Mouse (Mus musculus) spleen, postnatal 4 days (tissue): ENCODE results near the gene Atp6v0a4.

Source experiments
- DNase-seq, 2 experiments: peaks; one replicate each; pipeline ENCODE4 v3.0.0; 2022; ENCODE audit warnings: low spot score in 2 of 2

Gene Atp6v0a4

DNA sequence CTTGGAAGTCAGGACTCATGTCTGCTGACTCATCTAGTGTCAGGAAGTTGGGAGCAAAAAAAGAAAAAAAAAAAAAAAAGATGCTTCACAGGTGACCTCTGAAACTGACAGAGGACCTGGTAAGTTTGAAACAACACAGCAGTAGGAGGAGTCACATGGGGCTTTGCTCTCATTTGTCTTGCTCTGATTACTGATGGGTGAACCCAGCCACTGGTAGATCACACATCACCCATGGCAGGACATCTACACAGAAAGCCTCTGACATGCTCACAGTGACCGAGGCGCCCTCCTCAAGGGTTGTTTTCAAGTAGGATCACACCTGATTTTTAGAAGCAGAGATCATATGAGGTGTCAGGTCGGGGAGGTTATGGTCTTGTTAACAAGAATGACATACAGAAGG is 1.1 kb upstream of the Atp6v0a4 start:
- no peak for DNase-seq

GRCm38 (mm10) chr6:38124882-38125281 is 496 bp upstream of the Atp6v0a4 start:
- no peak for DNase-seq

DNA sequence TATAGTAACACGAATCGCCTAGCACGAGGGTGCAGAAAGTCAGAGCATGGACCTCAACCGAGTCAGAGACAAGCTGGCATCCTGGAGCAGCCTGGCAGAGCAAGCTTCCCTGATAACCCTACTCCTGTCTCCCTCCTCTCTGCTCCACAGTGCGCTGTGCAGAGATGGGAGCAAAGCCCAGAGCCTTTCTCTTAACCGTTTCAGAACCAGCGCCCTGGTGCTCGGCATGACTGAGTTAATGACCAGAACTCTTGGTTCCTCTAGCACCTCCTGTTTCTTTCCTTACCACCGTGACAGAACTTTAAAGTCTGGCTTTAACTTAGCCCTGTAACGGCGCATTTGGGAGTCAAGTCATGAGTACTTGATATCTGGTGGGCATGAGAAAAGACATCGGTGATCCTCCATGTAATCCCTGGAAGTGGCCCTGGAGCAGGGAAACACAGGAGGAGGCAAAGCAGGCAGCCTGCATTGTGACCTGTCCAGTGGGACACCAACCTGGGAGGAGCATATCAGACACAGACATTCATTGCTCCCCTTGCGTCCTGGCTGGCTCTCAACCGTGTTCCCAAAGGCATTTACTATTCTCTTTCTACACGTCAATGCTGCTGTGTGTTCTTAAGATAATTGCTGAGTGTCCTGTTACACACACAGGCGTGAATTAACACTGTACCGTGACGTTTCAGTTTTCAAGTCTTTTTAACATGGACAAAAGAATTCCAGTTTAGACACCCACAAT is 747 bp downstream of the Atp6v0a4 start:
- DNase-seq, result no peak

DNA sequence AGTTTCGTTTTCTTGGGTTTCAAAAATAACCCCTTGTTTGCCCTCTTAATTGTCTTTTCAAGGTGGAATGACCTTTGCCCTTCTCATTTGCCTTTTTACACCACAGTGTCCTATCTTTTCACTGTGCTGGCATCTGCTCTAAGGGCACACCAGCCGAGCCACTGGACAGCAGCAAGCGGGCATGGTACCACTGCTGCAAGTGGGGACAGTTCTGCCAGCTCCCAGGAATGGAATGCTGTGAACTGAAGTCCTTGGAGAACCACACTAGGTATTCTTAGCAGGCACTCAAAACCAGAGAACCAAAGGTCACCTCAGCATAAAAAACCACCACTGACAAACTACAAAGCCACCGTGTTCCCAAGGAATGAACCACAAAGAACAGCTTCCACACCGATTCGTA is 1.6 kb downstream of the Atp6v0a4 start:
- no peak for DNase-seq

DNA sequence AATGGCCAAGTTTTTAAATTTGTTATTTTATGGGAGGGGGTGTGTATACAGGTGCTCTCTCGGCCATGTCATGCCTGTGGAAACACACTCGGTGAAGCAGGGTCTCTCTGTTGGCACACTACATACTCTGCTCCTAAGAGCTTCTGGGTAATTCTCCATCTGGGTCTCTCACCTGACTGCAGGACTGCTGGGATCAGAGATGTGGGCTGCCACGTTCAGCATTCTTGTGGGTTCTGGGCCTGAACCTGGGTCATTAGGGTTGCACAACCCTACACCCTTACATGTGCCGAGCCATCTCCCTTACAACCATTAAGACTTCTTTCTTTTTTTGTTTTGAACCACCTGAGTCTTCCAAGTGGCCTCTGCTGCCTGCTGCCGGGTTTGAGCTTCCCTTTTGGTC is 2.5 kb downstream of the Atp6v0a4 start:
- DNase-seq, result no peak

DNA sequence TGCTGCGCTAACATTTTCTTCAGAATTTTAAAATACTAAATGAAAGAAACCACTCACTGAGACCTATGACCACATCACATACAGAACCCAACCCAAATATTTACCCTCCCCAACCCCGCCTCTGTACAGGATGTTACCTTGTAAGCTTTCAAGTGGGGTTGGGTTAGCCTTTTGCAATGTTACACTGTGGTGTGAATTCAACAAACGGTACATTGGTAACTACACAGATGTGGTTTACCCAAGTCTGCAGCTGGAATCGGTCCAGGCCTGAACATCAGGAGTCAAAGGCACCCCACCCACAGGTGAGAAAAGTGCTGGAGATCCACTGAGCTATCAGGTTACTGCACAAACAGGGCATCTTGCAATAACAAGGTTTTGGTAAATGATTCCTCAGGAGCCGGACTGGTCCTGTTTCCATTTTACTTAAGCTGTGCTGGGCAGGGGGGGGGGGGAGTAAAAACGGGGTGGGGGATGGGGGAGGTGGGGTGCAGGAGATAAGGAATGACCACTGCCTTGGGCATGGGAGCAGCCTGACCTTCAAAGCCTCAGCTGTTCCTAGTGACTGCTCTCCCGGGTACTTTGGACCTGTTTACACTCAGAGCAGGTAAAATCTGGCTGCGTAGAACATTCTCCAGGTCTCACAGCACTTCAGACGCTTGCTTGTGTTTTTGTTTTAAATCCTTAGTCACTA is 3.6 kb downstream of the Atp6v0a4 start:
- DNase-seq, result no peak

GRCm38 (mm10) chr6:38118341-38118740 is 6.0 kb downstream of the Atp6v0a4 start:
- DNase-seq, result no peak

GRCm38 (mm10) chr6:38116107-38116770 is 8.1 kb downstream of the Atp6v0a4 start:
- DNase-seq, result no peak

DNA sequence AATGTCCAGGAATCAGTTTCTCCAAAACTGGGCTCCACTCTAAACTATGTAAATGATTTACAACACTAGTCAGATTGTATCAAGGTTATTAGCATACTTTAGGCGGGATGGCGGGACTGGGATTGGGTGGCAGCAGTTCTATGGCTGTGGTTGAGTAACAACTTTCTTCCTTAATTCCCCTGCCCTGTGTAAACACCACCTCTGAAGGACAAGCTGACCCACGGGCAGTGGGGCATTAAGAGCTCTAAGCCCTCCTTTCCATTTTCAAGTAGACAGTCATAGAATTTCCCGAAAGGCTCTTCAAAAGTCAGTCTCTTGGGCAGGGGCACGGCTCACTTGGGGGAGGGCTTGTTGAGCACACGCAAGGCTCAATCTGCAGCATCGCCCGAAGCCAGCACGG is 13.5 kb downstream of the Atp6v0a4 start:
- no peak for DNase-seq

- no peak for DNase-seq
Measured at GRCm38 (mm10) chr6:38109871-38110270, 14.5 kb downstream of the Atp6v0a4 start.

- DNase-seq, result no peak
Measured at GRCm38 (mm10) chr6:38109160-38109795, 15.1 kb downstream of the Atp6v0a4 start, which contains the start of gene Tmem213. Gene Tmem213 (plus strand): TSS chr6:38109255.

GRCm38 (mm10) chr6:38108449-38108848 is 15.9 kb downstream of the Atp6v0a4 start:
- DNase-seq, result no peak

DNA sequence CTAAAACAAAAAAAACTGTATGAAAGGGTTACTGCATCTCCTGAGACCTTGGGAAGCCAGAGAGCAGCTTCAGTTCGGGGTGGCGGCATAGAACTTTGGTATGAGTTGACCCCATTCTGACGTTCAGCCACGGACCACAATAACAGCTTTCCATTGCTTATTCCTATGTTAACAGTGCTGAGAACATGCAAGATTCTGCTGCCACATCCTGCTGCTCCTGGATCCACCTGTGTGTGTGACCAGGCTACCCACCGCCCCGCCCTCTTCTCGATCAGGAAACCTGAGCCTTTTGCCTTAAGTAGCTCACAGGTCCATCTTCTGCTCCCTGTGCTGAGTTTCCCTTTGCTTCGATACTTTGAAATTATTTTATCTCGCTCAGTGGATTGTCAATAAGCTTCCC is 18.5 kb downstream of the Atp6v0a4 start:
- no peak for DNase-seq

- DNase-seq, result no peak
Measured at GRCm38 (mm10) chr6:38103775-38104174, 20.6 kb downstream of the Atp6v0a4 start.

- no peak for DNase-seq
Measured at GRCm38 (mm10) chr6:38102216-38102795, 22.1 kb downstream of the Atp6v0a4 start.

DNA sequence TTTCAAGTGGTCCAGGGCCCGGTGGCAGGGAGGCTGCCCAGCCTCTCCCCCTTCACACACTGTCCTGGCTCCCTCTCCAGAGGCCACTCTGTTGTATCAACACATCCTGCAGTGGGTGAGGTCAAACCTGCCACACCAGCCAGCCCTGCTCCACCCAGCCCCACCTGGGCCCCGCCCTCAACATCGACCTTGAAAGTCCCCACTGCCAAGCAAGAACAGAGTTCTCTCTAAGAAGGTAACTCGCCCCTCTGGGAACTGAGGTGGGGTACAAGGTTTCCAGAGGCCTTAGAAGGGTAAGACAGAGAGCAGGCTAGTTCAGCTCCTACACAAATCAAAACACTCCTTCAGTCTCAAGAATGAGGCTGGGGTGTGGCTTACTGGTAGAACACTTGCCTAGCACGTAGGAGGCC is 27.4 kb downstream of the Atp6v0a4 start:
- DNase-seq, result no peak

DNA sequence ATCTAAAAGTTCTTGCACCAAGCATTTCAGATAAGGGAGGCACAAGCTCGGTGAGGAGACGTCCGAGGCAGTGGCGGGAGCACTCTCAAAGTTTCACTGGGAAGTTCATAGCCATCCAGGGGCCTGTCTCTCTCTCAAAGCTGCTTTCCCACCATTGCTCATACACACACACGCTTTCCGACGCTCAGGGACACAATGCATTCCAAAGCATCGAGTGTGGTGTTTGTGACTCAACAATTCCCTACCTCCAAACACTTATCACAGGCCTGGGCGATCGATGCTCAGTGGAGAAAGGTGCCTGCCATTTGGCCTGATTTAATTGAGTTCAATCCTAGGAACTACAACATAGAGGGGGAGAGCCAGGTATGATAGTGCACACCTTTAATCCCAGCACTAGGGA is 29.7 kb downstream of the Atp6v0a4 start:
- no peak for DNase-seq

DNA sequence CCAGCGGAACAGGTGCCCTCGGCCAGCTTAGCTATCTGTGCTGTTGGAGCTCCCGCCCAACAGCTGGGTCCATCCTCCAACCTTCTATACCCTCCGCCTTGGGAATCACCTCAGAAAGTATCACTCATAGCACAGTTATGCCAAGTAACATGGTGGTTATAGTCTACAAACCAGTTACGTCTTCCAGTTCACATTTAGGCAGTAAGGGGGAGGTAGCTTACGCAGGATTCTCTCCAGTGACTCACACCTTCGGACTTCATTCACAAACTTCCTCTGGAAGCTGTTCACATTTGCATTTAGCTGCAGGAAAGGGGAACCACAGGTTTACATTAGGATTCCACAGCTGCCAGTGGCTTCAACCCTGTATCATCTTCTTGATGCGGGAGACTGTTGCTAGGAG is 31.8 kb downstream of the Atp6v0a4 start:
- DNase-seq, result no peak

DNA sequence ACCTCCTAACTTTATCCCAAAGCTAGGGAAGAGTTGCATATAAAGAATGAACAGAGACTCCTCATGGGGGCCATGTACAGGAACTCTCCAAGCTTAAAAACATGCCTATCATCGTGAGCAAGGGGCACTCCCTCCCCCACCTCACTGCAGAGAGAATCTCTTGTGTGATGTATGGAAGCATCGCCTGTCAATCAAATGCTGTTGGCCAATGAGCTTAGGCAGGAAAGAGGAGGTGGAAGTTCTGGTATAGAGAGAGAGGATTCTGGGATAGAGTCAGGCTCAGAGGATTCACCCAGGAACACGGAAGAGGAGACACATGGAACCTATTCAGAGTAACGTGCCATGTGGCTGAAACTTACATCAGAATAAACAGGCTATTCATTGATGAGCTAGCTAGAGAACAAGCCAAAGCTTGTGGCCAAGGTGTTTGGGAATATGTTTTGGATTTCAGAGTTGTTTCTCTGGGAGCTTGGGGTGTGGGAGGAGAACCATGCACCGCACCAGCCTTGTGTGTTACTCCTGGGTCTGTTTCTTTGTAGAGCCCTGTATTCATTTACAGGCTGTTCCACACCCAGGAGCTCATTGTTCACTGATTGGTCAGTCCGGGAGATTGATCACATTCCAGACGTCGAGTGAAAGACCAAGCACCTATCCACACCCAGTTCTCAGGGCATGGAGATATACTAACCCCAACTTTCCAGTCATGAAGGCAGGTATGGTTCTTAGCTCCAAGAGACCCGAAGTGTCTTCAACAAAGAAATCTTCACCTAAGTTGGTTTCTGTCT is 37.0 kb downstream of the Atp6v0a4 start:
- no peak for DNase-seq

GRCm38 (mm10) chr6:38083204-38083603 is 41.2 kb downstream of the Atp6v0a4 start:
- DNase-seq, result no peak

DNA sequence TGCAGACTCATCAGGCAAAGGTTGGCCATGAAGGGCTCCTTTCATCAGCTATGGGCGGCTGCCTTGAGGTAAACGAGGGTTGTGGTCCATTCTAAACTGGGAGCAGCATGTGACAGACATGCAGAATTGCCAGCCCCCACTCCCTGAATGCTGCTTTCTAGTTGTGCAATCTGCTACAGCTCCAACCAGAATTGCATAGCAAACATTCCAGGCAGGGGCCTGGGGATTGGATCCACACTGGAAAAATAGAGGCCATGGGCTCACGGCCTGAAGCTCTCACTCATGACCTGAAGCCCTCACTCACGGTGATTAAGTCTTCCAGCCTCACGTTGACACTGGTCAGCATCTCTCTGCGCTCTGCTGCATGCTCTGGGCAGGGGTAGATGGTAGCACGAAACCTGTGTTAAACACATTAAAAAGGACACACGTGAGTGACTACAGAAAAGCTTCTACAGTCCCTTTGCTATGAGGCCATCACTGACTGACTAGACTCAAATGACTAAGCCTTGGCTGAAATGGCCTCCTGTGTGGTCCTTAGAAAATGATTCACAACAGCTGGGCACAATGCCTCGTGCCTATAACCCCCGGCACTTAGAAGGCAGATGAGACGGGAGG is 42.6 kb downstream of the Atp6v0a4 start:
- DNase-seq, result no peak
